Mouse (Mus musculus) duodenum, adult 2 months (tissue): ENCODE measurements around the gene Srrd. TPM values are rescaled to one million over a fixed set of nuclear protein-coding genes. Genes with fewer than 3 reads are reported as not detected.

ENCODE experiments used
- polyA plus RNA-seq: library from polyadenylated mRNA; depleted of rRNA; stranded (reverse); fragments of >200 nt; gene quantifications from 2 replicates; pipeline ENCODE4 v1.2.3, GENCODE M21; 2012; ENCODE audit warnings: low replicate concordance; rRNA removed

Srrd gene
- 24.5 and 29.5 TPM in 2 replicates for polyA plus RNA-seq

GRCm38 (mm10) chr5:112342463-112343204 is at the start of gene Srrd, which contains the start of gene Hps4:
TSS of gene Srrd (minus strand) at chr5:112343040.
TSS of gene Hps4 (plus strand) at chr5:112343083.

GRCm38 (mm10) chr5:112355910-112356309 is 13.1 kb upstream of the Srrd start, which contains the start of gene Gm6583:
TSS of gene Gm6583 (minus strand) at chr5:112356033.

GRCm38 (mm10) chr5:112325546-112326445 is 17.0 kb downstream of the Srrd start, which contains the start of gene Tfip11:
TSS of gene Tfip11 (plus strand) at chr5:112326358.

Other genes starting within 250 kb of the Srrd start
- 2.2 and 3.1 TPM in 2 replicates for gene Cryba4, start 90.5 kb downstream of the Srrd start, polyA plus RNA-seq
- gene Crybb1, start 87.2 kb downstream of the Srrd start, polyA plus RNA-seq: 0.21 TPM in 1 of 2 replicates, not detected in the other
- 27.8 and 28.0 TPM in 2 replicates for gene Tpst2, start 66.3 kb downstream of the Srrd start, polyA plus RNA-seq
- gene Tfip11, start 16.7 kb downstream of the Srrd start, polyA plus RNA-seq: 19.8 and 26.8 TPM in 2 replicates
- 47.3 and 61.3 TPM in 2 replicates for gene Hps4, start within 50 bp of the Srrd start, polyA plus RNA-seq
- gene Gm6583, start 13.0 kb upstream of the Srrd start, polyA plus RNA-seq: 0.05 TPM in 1 of 2 replicates, not detected in the other
- 2.2 and 3.0 TPM in 2 replicates for gene Asphd2, start 51.8 kb upstream of the Srrd start, polyA plus RNA-seq
- not detected in 2 replicates for gene Gm6588, start 106.4 kb upstream of the Srrd start, polyA plus RNA-seq
- gene Sez6l, start 234.1 kb upstream of the Srrd start, polyA plus RNA-seq: 0.14 and 0.65 TPM in 2 replicates